Mouse (Mus musculus) kidney, postnatal 0 days (tissue): ENCODE measurements around the gene Ergic1. TPM values are rescaled to one million over a fixed set of nuclear protein-coding genes. Genes with fewer than 3 reads are reported as not detected.

Experiments
- ATAC-seq: fragments of 200-750 bp; cut with Nextera tagmentation; replicated peaks from 2 replicates; pipeline ENCODE4 v1.8.0; 2017; ENCODE audit warnings: low read depth, moderate number of reproducible peaks, moderate TSS enrichment, moderate library complexity; ENCODE audit not compliant: low FRiP score
- DNase-seq: peaks from one replicate; pipeline ENCODE4 v3.0.0-alpha.2; 2016; ENCODE audit warnings: low spot score
- H3K27ac ChIP-seq: fragments of 300-500 bp; sonication (generic); 2 replicates; pipeline ENCODE4 v1.5.1; 2014; ENCODE audit warnings: mild to moderate bottlenecking
- H3K27me3 ChIP-seq: fragments of 300-500 bp; sonication (generic); 2 replicates; pipeline ENCODE4 v1.6.1; 2014; ENCODE audit warnings: low read length, mixed read lengths; ENCODE audit not compliant: insufficient read depth
- H3K36me3 ChIP-seq: fragments of 300-500 bp; sonication (generic); 2 replicates; pipeline ENCODE4 v1.6.1; 2014; ENCODE audit warnings: low read length, mixed read lengths; ENCODE audit not compliant: insufficient read depth
- H3K4me1 ChIP-seq: fragments of 300-500 bp; sonication (generic); replicated peaks from 2 replicates; pipeline ENCODE4 v1.6.1; 2014; ENCODE audit warnings: antibody characterized with exemption, low read length, mixed read lengths; ENCODE audit not compliant: insufficient read depth
- H3K4me2 ChIP-seq: fragments of 300-500 bp; sonication (generic); 2 replicates; pipeline ENCODE4 v1.6.1; 2014; ENCODE audit warnings: mild to moderate bottlenecking, low read length, moderate library complexity, mixed read lengths
- H3K4me3 ChIP-seq: fragments of 300-500 bp; sonication (generic); replicated peaks from 2 replicates; pipeline ENCODE4 v1.5.1; 2014; ENCODE audit warnings: low read depth, low read length
- H3K9ac ChIP-seq: fragments of 300-500 bp; sonication (generic); 2 replicates; pipeline ENCODE4 v1.6.1; 2014; ENCODE audit warnings: low read depth, low read length
- H3K9me3 ChIP-seq: fragments of 300-500 bp; sonication (generic); replicated peaks from 2 replicates; pipeline ENCODE4 v1.6.1; 2016; ENCODE audit warnings: low read length, inconsistent platforms, mixed read lengths
- CTCF ChIP-seq: IDR thresholded peaks from 2 replicates; pipeline ENCODE4 v1.5.1; 2016; ENCODE audit warnings: antibody characterized with exemption, low read depth, mild to moderate bottlenecking, moderate library complexity
- WGBS: fragments of 180-500 bp; shearing (Covaris S2); extraction: QIAGEN DNeasy Blood & Tissue Kit; methylation state at CpG from one replicate; pipeline ENCODE4 v1.1.7; 2014; 5-methylcytosine and 5-hydroxymethylcytosine counted together
- polyA plus RNA-seq: library from polyadenylated mRNA; unstranded; fragments of >200 nt; fragmentation: Nextera tagmentation; extraction: Ambion mirVana; gene quantifications from 2 replicates; pipeline ENCODE4 v1.2.1, GENCODE M21; 2015

Ergic1 gene
- polyA plus RNA-seq, 1 experiment from 2014 or later: 107 TPM

DNA sequence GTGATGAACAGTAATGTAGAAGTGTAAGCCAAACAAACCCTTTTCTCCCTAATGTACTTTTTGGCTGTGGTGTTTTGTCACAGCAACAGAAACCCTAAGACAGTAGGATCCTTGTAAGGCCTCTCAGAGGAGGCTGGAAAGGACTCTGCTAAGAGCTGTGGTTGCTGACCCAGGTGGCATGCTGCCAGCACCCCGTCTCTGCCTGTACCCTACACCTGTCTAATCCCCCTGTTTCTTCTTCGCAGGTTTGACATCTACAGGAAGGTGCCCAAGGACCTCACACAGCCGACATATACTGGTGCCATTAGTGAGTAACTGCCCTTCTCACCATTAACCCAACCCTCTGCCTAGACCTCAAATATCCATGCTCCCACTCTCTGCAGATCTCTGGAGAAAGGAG is 47.1 kb downstream of the Ergic1 start:
- TF ChIP-seq CTCF: no peak
- Histone ChIP-seq H3K4me1 (peaks cover 11% of the 10 kb centered on the region; the same call in 1 of the 2 replicates), H3K9me3 (no peaks in the 10 kb centered on the region), H3K9ac (no peak overlapping the region), H3K36me3 (0 out of 2 replicates have a peak, but pooled peaks cover 10% of the 10 kb centered on the region), H3K27ac (no peak overlapping the region), H3K27me3 (no peaks in the 10 kb centered on the region), H3K4me3 (no peak overlapping the region), H3K4me2 (no peak overlapping the region)
- no peak for DNase-seq
- 87% methylated on average over 3 of the region's 3 CpGs for WGBS
- no peak for ATAC-seq

DNA sequence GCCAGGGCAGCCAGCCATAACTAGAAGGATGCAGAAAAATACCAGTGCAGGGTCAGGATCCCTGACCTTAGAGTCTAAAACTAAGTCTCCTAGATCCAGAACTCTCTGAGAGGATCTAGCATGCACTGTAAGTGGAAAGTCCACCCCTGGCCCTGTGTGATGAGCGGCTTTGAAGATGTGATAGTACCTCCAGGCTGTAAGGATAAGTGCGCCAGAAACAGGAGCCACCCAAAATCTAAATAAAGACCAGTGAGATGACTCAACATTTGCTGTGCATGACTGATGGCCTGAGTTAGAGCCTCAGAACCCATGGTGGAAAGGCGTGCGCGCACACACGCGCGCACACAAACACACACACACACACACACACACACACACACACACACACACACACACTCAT is 47.6 kb downstream of the Ergic1 start:
- DNase-seq: no peak
- Histone ChIP-seq H3K9ac (no peak overlapping the region), H3K9me3 (no peaks in the 10 kb centered on the region), H3K27me3 (no peaks in the 10 kb centered on the region), H3K36me3 (0 out of 2 replicates have a peak, but pooled peaks cover 10% of the 10 kb centered on the region), H3K27ac (no peak overlapping the region), H3K4me2 (no peak overlapping the region), H3K4me1 (peaks cover 11% of the 10 kb centered on the region; the same call in 1 of the 2 replicates), H3K4me3 (no peak overlapping the region)
- 97% methylated on average over 8 of the region's 8 CpGs for WGBS
- no peak for TF ChIP-seq CTCF
- ATAC-seq: no peak

DNA sequence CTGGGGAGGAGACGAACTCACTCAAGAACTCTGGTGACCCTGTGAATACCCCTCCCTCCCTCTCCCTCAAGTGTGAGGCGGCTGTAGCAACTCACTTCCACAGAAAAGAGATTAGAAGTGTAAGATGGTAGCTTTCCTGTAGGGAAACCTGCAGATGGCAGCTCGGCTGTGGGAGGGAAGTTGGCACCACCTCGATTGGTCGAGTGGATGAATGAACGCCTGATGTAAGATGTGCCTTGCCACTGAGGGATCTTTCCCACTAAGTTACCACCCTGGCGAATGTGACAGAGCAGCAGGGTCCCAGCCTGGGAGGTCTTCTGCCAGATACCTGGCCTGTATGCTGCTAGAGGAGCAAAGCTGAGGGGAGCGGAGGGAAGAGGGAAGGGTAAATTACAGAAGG is 48.5 kb downstream of the Ergic1 start:
- no peak overlapping the region for H3K4me3 ChIP-seq
- no peak overlapping the region for H3K4me2 ChIP-seq
- 90% methylated on average over 8 of the region's 8 CpGs for WGBS

GRCm38 (mm10) chr17:26611328-26611727 is 50.0 kb downstream of the Ergic1 start:
- peak overlapping the region; percentile 48 for H3K27ac ChIP-seq
- H3K4me1 ChIP-seq: peaks cover 11% of the 10 kb centered on the region; the same call in 1 of the 2 replicates
- peaks cover 20% of the 10 kb centered on the region; the same call in 1 of the 2 replicates for H3K36me3 ChIP-seq
- TF ChIP-seq CTCF: no peak
- no peak overlapping the region for H3K4me2 ChIP-seq
- no peak for ATAC-seq
- H3K9me3 ChIP-seq: no peaks in the 10 kb centered on the region
- WGBS: 76% methylated on average over 7 of the region's 7 CpGs
- no peak overlapping the region for H3K9ac ChIP-seq
- no peaks in the 10 kb centered on the region for H3K27me3 ChIP-seq
- no peak overlapping the region for H3K4me3 ChIP-seq
- DNase-seq: peak; percentile 44

More for the DNA sequence above, 48.5 kb downstream of the Ergic1 start:
- peaks cover 11% of the 10 kb centered on the region; the same call in 1 of the 2 replicates for H3K4me1 ChIP-seq
- no peak overlapping the region for H3K9ac ChIP-seq
- no peaks in the 10 kb centered on the region for H3K27me3 ChIP-seq
- ATAC-seq: no peak
- peaks cover 15% of the 10 kb centered on the region; the same call in 1 of the 2 replicates for H3K36me3 ChIP-seq
- no peak for DNase-seq
- TF ChIP-seq CTCF: no peak
- no peaks in the 10 kb centered on the region for H3K9me3 ChIP-seq
- no peak overlapping the region for H3K27ac ChIP-seq

DNA sequence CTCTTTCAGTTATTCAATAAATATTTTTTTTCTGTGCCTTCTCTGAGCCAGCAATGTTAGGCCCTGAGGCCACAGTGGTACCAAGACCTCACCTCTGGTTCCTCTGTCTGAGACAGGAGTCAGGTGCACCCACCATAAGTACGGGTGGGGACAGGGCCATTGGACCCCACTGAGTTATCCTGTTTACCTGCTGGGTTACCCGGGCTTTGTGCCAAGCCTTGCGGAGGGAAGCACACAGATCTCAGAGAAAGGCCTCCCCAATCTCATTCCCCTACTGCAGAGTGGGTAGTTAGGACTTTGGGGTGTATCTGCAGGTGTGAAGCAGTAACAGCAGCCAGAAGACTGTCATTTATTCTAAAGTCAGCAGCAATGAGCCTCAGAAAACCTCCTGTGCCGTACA is 50.6 kb downstream of the Ergic1 start:
- no peak for TF ChIP-seq CTCF
- Histone ChIP-seq H3K9ac (no peak overlapping the region), H3K4me1 (peaks cover 11% of the 10 kb centered on the region; the same call in 1 of the 2 replicates), H3K9me3 (no peaks in the 10 kb centered on the region), H3K4me2 (no peak overlapping the region), H3K27ac (peak overlapping the region; percentile 48; the same call in 1 of the 2 replicates), H3K36me3 (peaks cover 17% of the 10 kb centered on the region; the same call in 1 of the 2 replicates), H3K4me3 (no peak overlapping the region), H3K27me3 (no peaks in the 10 kb centered on the region)
- no peak for DNase-seq
- ATAC-seq: no peak
- 89% methylated on average over 4 of the region's 4 CpGs for WGBS

- H3K4me1 ChIP-seq: peaks cover 11% of the 10 kb centered on the region; the same call in 1 of the 2 replicates
- H3K27me3 ChIP-seq: no peaks in the 10 kb centered on the region
- H3K9me3 ChIP-seq: no peaks in the 10 kb centered on the region
- ATAC-seq (no peak), DNase-seq (no peak)
- no peak overlapping the region for H3K4me2 ChIP-seq
- no peak overlapping the region for H3K4me3 ChIP-seq
- no peak for TF ChIP-seq CTCF
- H3K9ac ChIP-seq: no peak overlapping the region
- H3K36me3 ChIP-seq: peaks cover 17% of the 10 kb centered on the region; the same call in 1 of the 2 replicates
- WGBS: 76% methylated on average over 6 of the region's 6 CpGs
- H3K27ac ChIP-seq: no peak overlapping the region
Observed at GRCm38 (mm10) chr17:26614286-26614685, 53.0 kb downstream of the Ergic1 start.
